Mouse (Mus musculus) E14TG2a.4 (cell line): ENCODE data around the gene Ehd2.

ENCODE experiments used
- CTCF ChIP-seq: conservative IDR thresholded peaks from 2 replicates; pipeline ENCODE4 v1.5.1; 2014; ENCODE audit warnings: low read length
- NANOG ChIP-seq: IDR thresholded peaks from 2 replicates; pipeline ENCODE4 v1.6.1; 2014; ENCODE audit warnings: borderline replicate concordance, low read length, mixed read lengths
- POU5F1 ChIP-seq: IDR thresholded peaks from 2 replicates; pipeline ENCODE4 v1.6.1; 2014; ENCODE audit warnings: low read length, borderline replicate concordance

DNA sequence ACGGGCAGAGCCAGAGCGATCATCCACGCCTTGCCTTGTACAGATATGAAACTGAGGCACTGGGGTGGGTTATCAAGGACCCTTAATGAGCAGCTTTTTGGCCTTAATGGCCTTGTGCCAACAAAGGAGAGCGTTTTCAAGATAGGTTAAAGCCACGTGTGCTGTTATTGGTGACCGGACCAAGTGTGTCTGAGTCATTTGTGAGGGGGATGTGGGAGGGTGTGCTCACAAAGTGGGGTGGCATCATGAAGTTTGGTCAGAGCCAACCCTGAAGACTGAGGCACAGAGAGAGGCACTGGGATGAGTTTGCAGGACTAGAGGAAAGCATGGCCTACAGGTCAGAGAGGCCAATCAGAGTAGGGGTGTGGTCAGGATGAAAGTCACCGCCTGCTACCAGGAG is 12.9 kb downstream of the Ehd2 start:
- no peak for TF ChIP-seq CTCF
- no peak for TF ChIP-seq POU5F1
- TF ChIP-seq NANOG = no peak
